Mouse (Mus musculus): ENCODE data around the gene Marcks. TPM values are rescaled to one million over a fixed set of nuclear protein-coding genes. Genes with fewer than 3 reads are reported as not detected.
"Not testable (repeated sequence)": the region's sequence is repeated elsewhere in the genome, so short reads cannot be mapped to it uniquely, and the experiment has no call there.

Gene Marcks
- polyA plus RNA-seq, 1 experiment: 24.3 TPM

DNA sequence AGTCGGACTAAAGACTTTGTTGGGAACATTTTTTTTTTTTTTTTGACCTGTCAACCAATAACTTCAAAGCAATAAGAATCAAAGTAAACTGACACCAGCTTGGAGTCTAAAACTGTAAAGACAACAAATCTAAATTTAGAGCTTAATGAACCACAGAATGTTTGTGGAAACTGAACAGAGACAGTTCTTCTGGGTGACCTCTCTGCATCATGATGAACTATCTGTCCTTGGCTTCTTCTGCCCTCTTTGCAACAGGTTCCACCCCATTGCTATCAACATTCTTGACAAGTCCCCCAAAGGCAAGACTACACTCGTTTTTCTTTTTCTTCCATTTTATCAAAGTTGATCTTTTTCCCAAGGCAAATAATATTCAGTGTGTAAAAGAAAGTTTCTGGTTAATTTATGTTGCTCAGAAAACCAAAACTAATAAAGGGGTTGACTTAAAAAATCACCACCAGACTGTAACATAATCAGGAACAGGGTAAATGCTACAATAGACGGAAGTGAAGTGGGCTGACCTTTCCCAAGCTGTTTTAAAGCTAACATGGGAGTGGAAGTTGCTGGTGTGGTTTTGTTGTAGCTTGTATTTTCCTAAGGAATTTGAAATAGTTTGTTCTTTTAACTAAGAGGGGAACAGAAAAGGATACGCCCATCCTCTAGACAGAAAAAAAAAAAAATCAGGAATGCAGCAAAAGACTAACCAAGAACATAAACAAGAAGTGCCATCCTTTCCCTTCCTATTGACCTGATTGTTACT, 31.7 kb downstream of the Marcks start:
- H3K4me1 ChIP-seq: no peaks in the 10 kb centered on the region
- H3K27me3 ChIP-seq (replicated peaks): no peaks in the 10 kb centered on the region
- TF ChIP-seq GATA1 (IDR thresholded peaks at IDR 0.05; ENCODE audit: borderline replicate concordance, low read length) (no peak), FLI1 (IDR thresholded peaks at IDR 0.05; ENCODE audit: low read length) (no peak)
- H3K9me3 ChIP-seq: no peaks in the 10 kb centered on the region
- H3K36me3 ChIP-seq (replicated peaks; ENCODE audit: low read length): no peaks in the 10 kb centered on the region
- no peak overlapping the region for H3K4me3 ChIP-seq (replicated peaks)

DNA sequence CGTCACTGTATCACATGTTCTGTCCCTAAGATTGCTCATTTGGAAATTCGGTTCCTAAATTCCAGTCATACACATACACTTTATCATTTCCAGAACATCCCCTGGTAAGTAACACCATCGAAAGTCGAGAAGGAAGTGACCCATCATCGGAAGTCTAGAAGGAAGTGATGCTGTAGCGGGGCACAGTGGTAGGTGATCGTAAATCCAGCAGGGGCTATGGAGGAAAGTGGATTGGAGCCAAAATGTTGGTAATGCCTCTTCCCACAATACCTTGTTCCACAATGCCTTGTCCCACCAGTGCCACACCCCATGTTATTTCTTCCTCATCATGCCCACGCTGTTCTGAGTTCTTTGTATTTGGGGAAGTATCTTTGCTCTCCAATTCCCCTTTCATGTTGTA, 32.4 kb downstream of the Marcks start:
- H3K9me3 ChIP-seq: no peaks in the 10 kb centered on the region
- no peaks in the 10 kb centered on the region for H3K36me3 ChIP-seq (replicated peaks; ENCODE audit: low read length)
- TF ChIP-seq FLI1 (IDR thresholded peaks at IDR 0.05; ENCODE audit: low read length) (no peak), GATA1 (IDR thresholded peaks at IDR 0.05; ENCODE audit: borderline replicate concordance, low read length) (no peak)
- no peaks in the 10 kb centered on the region for H3K4me1 ChIP-seq
- no peaks in the 10 kb centered on the region for H3K27me3 ChIP-seq (replicated peaks)
- H3K4me3 ChIP-seq (replicated peaks): no peak overlapping the region

DNA sequence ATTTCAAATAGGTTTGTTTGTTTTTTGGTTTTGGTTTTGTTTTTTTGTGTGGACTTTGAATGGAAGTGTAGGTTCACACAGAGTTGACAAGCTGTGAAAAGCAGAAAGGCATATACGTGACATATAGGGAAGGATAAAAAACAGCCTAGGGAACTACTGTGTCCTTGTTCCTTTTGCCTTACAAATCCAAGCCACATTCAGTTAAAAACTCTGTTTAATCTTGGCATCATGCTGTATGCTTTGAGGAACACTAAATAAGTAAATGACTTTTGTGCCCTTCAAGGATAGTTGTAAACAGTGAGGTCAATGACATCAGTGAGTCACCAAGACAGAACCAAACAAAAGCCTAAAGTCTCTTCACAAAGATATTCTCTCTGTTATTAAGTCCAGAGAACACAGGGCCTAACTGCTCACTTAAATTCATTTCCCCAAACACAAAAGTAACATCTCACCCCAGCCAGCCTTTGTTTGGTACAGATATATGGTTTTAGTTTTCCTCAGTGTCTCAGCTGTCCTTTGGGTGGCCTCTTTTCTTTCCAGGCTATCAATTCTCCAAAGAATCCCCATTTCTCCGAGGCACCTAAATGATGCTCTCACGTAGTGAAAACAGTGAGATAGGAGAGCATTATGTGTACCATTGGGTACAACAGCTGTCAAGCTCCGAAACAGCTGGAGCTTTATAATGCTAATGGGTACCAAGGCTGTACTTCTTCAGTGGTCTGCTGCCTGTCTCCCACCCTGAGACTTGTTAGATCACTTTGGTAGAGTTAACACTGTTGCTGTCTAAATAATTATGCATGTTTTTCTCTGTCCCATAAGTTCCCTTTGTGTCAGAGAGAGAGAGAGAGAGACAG, 36.3 kb downstream of the Marcks start:
- H3K36me3 ChIP-seq (replicated peaks; ENCODE audit: low read length): no peaks in the 10 kb centered on the region
- no peak overlapping the region for H3K4me3 ChIP-seq (replicated peaks)
- no peak for TF ChIP-seq GATA1 (IDR thresholded peaks at IDR 0.05; ENCODE audit: borderline replicate concordance, low read length)
- no peak for TF ChIP-seq FLI1 (IDR thresholded peaks at IDR 0.05; ENCODE audit: low read length)

DNA sequence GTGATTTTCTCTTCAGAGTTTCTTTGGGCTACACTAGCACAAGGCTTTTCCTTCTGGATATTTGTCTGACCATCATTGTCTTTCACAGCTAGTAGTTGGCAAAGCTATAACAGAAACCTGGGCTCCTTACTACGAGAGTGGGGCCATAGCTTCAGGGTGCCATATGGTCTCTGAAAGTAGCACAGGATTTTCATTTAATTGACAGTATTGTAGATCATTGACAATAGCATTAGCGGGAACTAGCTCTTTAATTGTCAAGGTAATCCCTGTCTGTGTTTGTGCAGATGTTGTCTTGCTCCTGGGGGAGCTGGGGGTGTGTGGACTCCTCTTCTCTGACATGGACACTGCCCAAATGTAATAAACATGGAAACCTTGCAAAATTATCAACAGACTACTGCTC, 37.0 kb downstream of the Marcks start:
- Histone ChIP-seq H3K4me3 (replicated peaks) (no peak overlapping the region), H3K4me1 (no peaks in the 10 kb centered on the region), H3K9me3 (no peaks in the 10 kb centered on the region), H3K27me3 (replicated peaks) (no peaks in the 10 kb centered on the region), H3K36me3 (replicated peaks; ENCODE audit: low read length) (no peaks in the 10 kb centered on the region)
- TF ChIP-seq GATA1 (IDR thresholded peaks at IDR 0.05; ENCODE audit: borderline replicate concordance, low read length) (no peak), FLI1 (IDR thresholded peaks at IDR 0.05; ENCODE audit: low read length) (no peak)

More for the DNA sequence above, 36.3 kb downstream of the Marcks start:
- Histone ChIP-seq H3K9me3 (no peaks in the 10 kb centered on the region), H3K27me3 (replicated peaks) (no peaks in the 10 kb centered on the region), H3K4me1 (no peaks in the 10 kb centered on the region)

DNA sequence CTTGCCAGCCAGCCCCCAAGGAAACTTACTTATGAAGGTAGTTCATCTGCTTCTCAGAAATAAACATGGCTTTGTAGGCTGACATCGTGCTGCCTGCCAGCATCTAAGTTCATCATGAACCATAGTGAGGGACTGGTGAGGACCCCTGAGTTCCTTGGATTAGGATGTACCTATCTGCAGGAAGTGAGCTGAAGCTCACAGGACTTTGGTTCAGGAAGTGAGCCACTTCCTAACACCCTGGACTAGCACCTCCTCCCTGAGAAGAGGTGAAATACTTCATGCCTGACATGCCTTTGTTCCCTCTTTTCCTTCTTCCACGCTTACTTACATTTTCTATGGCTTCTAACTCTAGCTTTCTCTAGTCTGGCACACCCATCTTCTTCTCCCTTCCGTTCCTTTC, 42.2 kb downstream of the Marcks start:
- Histone ChIP-seq H3K36me3 (replicated peaks; ENCODE audit: low read length) (no peaks in the 10 kb centered on the region), H3K4me1 (no peaks in the 10 kb centered on the region), H3K4me3 (replicated peaks) (no peak overlapping the region), H3K9me3 (no peaks in the 10 kb centered on the region), H3K27me3 (replicated peaks) (no peaks in the 10 kb centered on the region)
- no peak for TF ChIP-seq FLI1 (IDR thresholded peaks at IDR 0.05; ENCODE audit: low read length)
- no peak for TF ChIP-seq GATA1 (IDR thresholded peaks at IDR 0.05; ENCODE audit: borderline replicate concordance, low read length)

DNA sequence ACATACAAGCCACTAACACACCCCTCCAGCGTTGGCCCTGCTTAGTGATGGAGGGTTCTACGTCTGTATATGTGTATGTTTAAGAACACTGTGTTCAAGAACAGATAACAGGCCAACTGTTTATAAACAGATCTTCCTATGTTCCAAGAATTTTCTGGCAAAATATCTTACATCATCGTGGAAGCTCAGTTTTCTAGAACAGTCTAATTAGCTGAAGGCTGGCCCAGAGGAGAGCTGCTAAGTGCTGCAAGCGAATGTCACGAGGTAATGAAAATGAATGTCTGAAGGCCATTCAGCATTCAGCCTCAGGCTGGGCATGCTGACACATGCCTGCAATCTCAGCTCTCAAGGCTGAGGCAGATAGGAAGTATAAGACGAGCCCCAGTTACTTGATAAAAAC, 42.9 kb downstream of the Marcks start:
- no peaks in the 10 kb centered on the region for H3K27me3 ChIP-seq (replicated peaks)
- TF ChIP-seq FLI1 (IDR thresholded peaks at IDR 0.05; ENCODE audit: low read length) (no peak), GATA1 (IDR thresholded peaks at IDR 0.05; ENCODE audit: borderline replicate concordance, low read length) (no peak)
- H3K4me3 ChIP-seq (replicated peaks): no peak overlapping the region
- no peaks in the 10 kb centered on the region for H3K9me3 ChIP-seq
- H3K36me3 ChIP-seq (replicated peaks; ENCODE audit: low read length): no peaks in the 10 kb centered on the region
- H3K4me1 ChIP-seq: no peaks in the 10 kb centered on the region

DNA sequence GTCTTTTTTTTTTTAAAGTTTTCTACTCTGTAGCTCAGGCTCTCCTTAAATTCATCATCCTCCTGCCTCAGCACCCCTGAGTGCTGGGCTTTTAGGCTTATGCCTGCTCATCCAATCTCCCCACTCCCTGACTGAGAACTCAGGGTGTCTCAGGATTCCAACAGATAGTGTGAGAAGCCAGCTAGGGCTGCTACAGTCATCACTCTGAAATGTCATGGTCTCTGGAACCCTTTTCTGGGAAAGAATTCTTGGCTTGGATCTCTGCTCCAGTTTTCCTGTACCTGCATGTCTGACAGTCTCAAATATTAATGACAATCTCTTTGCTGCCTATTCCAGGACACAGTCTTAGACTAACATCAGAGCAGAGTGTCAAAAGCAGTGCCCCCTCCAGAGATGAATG, 45.4 kb downstream of the Marcks start:
- Histone ChIP-seq H3K27me3 (replicated peaks) (no peaks in the 10 kb centered on the region), H3K36me3 (replicated peaks; ENCODE audit: low read length) (no peaks in the 10 kb centered on the region), H3K9me3 (no peaks in the 10 kb centered on the region; the same call in 1 of the 2 replicates), H3K4me1 (no peaks in the 10 kb centered on the region), H3K4me3 (replicated peaks) (no peak overlapping the region)
- TF ChIP-seq GATA1 (IDR thresholded peaks at IDR 0.05; ENCODE audit: borderline replicate concordance, low read length): no peak
- TF ChIP-seq FLI1 (IDR thresholded peaks at IDR 0.05; ENCODE audit: low read length): no peak

DNA sequence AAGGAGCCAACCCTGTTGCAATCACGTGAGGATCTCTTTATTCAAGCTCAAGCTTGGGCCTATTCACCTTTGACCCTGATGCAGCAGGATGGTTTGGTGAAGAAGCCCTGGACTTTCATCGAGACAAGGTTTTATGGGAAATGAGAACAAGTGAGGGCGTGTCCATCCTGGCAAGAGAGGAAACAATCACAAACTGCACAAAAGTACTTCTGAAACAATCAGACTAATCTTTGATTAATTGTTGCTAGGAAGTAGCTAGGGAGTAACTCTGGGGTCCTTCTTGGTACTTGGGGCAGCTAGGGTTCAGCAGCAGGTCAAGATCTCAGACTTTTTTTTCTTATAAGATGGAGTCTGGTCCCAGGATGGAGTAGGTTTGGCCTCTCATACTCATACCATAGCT, 48.3 kb downstream of the Marcks start:
- Histone ChIP-seq H3K4me1 (no peaks in the 10 kb centered on the region), H3K36me3 (replicated peaks; ENCODE audit: low read length) (no peaks in the 10 kb centered on the region), H3K4me3 (replicated peaks) (no peak overlapping the region), H3K27me3 (replicated peaks) (no peaks in the 10 kb centered on the region), H3K9me3 (peaks cover 4% of the 10 kb centered on the region)
- no peak for TF ChIP-seq GATA1 (IDR thresholded peaks at IDR 0.05; ENCODE audit: borderline replicate concordance, low read length)
- no peak for TF ChIP-seq FLI1 (IDR thresholded peaks at IDR 0.05; ENCODE audit: low read length)

DNA sequence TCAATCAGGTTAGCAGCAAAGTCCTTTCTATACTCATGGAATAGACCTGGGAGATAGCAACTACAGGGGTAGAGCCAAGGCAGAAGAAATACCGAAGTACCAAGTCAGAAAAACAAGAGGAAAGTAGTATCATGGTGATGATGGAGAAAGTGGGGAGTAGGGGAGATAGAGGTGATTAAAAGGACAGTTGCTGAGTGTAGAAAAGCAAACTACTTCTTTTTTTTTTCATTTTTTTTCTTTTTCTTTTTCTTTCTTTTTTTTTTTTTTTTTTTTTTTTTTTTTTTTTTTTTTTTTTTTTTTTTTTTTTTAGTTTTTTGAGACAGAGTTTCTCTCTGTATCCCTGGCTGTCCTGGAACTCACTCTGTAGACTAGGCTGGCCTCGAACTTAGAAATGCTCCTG, 54.6 kb downstream of the Marcks start:
- H3K4me1 ChIP-seq; H3K4me3 ChIP-seq (replicated peaks); H3K27me3 ChIP-seq (replicated peaks); H3K9me3 ChIP-seq; H3K36me3 ChIP-seq (replicated peaks; ENCODE audit: low read length): not testable (repeated sequence)

Other genes with a start within 250 kb of the Marcks start
- gene Hdac2, start 164.4 kb downstream of the Marcks start, polyA plus RNA-seq (2012; ENCODE audit: insufficient read depth, low replicate concordance): 14.6 and 15.6 TPM in 2 replicates

Measured in megakaryocyte, embryonic 14.5 days (primary cell).